Mouse (Mus musculus) kidney, adult 2 months (tissue): Measurements from ENCODE around the gene Pgm5.

Experiments used
- CTCF ChIP-seq: fragments of 200-500 bp; conservative IDR thresholded peaks from 2 replicates; pipeline ENCODE4 v1.5.1; 2011; ENCODE audit warnings: low read depth, mild to moderate bottlenecking, control low read depth, low read length, moderate library complexity, mixed read lengths; ENCODE audit not compliant: insufficient read depth, insufficient read length
- POLR2A ChIP-seq: fragments of 200-500 bp; IDR thresholded peaks from one replicate; pipeline ENCODE4 v1.6.1; 2011; ENCODE audit warnings: low read depth, low read length, control low read depth

- TF ChIP-seq POLR2A (no peak), CTCF (no peak)
Measured at GRCm38 (mm10) chr19:24698651-24699050, 163.0 kb downstream of the Pgm5 start.
